Mouse (Mus musculus) heart, adult 2 months (tissue): ENCODE data around the gene Cacna1e. TPM values are rescaled to one million over a fixed set of nuclear protein-coding genes. Genes with fewer than 3 reads are reported as not detected.

ENCODE experiments used
- DNase-seq, 2 experiments: peaks; one replicate each; pipeline ENCODE4 v3.0.0; 2021
- H3K27ac ChIP-seq: fragments of 200-600 bp; 2 replicates; pipeline ENCODE4 v1.8.1; 2022
- H3K27me3 ChIP-seq: fragments of 200-500 bp; 2 replicates; pipeline ENCODE4 v1.6.1; 2012; ENCODE audit warnings: mild to moderate bottlenecking, low read length, inconsistent platforms, mixed read lengths; ENCODE audit not compliant: control insufficient read depth, insufficient read depth
- H3K36me3 ChIP-seq: fragments of 200-500 bp; 2 replicates; pipeline ENCODE4 v1.6.1; 2012; ENCODE audit warnings: low read length, inconsistent platforms; ENCODE audit not compliant: control insufficient read depth, insufficient read depth
- H3K4me1 ChIP-seq: fragments of 200-500 bp; 2 replicates; pipeline ENCODE4 v1.6.1; 2011; ENCODE audit warnings: low read length; ENCODE audit not compliant: control insufficient read depth, insufficient read depth
- H3K4me3 ChIP-seq: fragments of 200-600 bp; 2 replicates; pipeline ENCODE4 v1.8.1; 2022
- H3K79me2 ChIP-seq: fragments of 200-500 bp; replicated peaks from 2 replicates; pipeline ENCODE4 v1.6.1; 2012; ENCODE audit warnings: mild to moderate bottlenecking, inconsistent platforms, low read length, moderate library complexity, mixed read lengths; ENCODE audit not compliant: control insufficient read depth, insufficient read depth
- H3K9ac ChIP-seq: fragments of 200-500 bp; 2 replicates; pipeline ENCODE4 v1.6.1; 2012; ENCODE audit warnings: low read depth, mild to moderate bottlenecking, control low read depth, inconsistent platforms, low read length, mixed read lengths
- CTCF ChIP-seq: fragments of 200-600 bp; IDR thresholded peaks from 2 replicates; pipeline ENCODE4 v1.8.1; 2022; ENCODE audit warnings: antibody characterized with exemption, mild to moderate bottlenecking, moderate library complexity
- EP300 ChIP-seq: fragments of 200-500 bp; IDR thresholded peaks from 2 replicates; pipeline ENCODE4 v1.6.1; 2011; ENCODE audit warnings: low read depth, low read length, control low read depth; ENCODE audit not compliant: insufficient read depth
- POLR2A ChIP-seq: fragments of 200-500 bp; IDR thresholded peaks from 2 replicates; pipeline ENCODE4 v1.6.1; 2011; ENCODE audit warnings: mild to moderate bottlenecking, low read depth, low read length, control low read depth; ENCODE audit not compliant: insufficient read depth
- WGBS: fragments of 180-500 bp; shearing (Covaris S2); methylation state at CpG from one replicate; pipeline ENCODE4 v1.1.7; 2018; 5-methylcytosine and 5-hydroxymethylcytosine counted together
- intact Hi-C: fragments of 180-260 bp; cut with DNase I; formaldehyde crosslinking; loops from one replicate; pipeline ENCODE4 v1.15.1; 2025
- polyA plus RNA-seq: library from polyadenylated mRNA; depleted of rRNA; stranded (reverse); fragments of >200 nt; gene quantifications from 2 replicates; pipeline ENCODE4 v1.2.3, GENCODE M21; 2012
- total RNA-seq, 2 experiments: library from RNA; stranded (reverse); gene quantifications; 2 replicates each; pipeline ENCODE4 v1.2.3; 2021

Gene Cacna1e
- total and polyA plus RNA-seq, 3 experiments: 0.08 to 0.14 (median 0.09) TPM

- no peak overlapping the region for H3K4me3 ChIP-seq
- no peaks in the 10 kb centered on the region for H3K27me3 ChIP-seq
- no peak overlapping the region for H3K9ac ChIP-seq
- DNase-seq: no peak
- no peaks in the 10 kb centered on the region for H3K4me1 ChIP-seq
- no peaks in the 10 kb centered on the region for H3K36me3 ChIP-seq
- no peak for TF ChIP-seq CTCF
- TF ChIP-seq EP300: no peak
- H3K79me2 ChIP-seq: no peaks in the 10 kb centered on the region
- WGBS: 71% methylated on average over 2 of the region's 2 CpGs
- no peak overlapping the region for H3K27ac ChIP-seq
- intact Hi-C loops: no loop called here
Measured at GRCm38 (mm10) chr1:154579929-154580328, 304.4 kb downstream of the Cacna1e start.

- TF ChIP-seq EP300 (no peak), CTCF (no peak), POLR2A (no peak)
- no peak for DNase-seq
- H3K4me3 ChIP-seq: no peak overlapping the region
- intact Hi-C loops: no loop called here
- no peaks in the 10 kb centered on the region for H3K27me3 ChIP-seq
- H3K9ac ChIP-seq: no peak overlapping the region
- H3K36me3 ChIP-seq: no peaks in the 10 kb centered on the region
- H3K79me2 ChIP-seq: no peaks in the 10 kb centered on the region
- no peak overlapping the region for H3K27ac ChIP-seq
- no peaks in the 10 kb centered on the region for H3K4me1 ChIP-seq
- 65% methylated on average over 4 of the region's 4 CpGs for WGBS
Measured at GRCm38 (mm10) chr1:154578748-154579147, 305.6 kb downstream of the Cacna1e start.

- intact Hi-C loops: no loop called here
- H3K27ac ChIP-seq: no peak overlapping the region
- H3K79me2 ChIP-seq: no peaks in the 10 kb centered on the region
- no peak for TF ChIP-seq CTCF
- no peak for TF ChIP-seq EP300
- no peak for TF ChIP-seq POLR2A
- no peak overlapping the region for H3K4me3 ChIP-seq
- DNase-seq: no peak
- WGBS: 75% methylated on average over 2 of the region's 2 CpGs
- no peaks in the 10 kb centered on the region for H3K36me3 ChIP-seq
- H3K27me3 ChIP-seq: no peaks in the 10 kb centered on the region
- no peak overlapping the region for H3K9ac ChIP-seq
- H3K4me1 ChIP-seq: no peaks in the 10 kb centered on the region
Measured at GRCm38 (mm10) chr1:154576418-154576817, 307.9 kb downstream of the Cacna1e start.

DNA sequence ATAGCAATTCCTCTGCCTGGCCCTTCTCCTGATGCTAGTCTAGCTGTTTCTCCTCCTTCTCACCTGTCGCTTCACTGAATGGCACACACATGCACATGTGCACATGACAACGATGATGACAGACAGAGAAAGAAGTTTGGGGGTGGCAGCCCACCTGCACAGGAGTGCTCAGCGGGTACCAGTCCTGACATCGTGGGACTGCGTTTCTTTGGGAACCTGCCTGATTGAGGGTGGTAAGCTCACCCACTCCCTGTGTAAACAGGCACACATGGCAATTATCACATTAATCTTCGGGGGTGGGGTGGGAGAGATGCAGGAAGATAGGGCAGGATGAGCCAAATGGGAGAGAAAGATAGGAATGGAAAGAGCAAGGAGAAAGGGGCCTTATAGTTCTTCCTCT, 318.3 kb downstream of the Cacna1e start:
- H3K9ac ChIP-seq: no peak overlapping the region
- H3K36me3 ChIP-seq: no peaks in the 10 kb centered on the region
- intact Hi-C loops: no loop called here
- H3K79me2 ChIP-seq: no peaks in the 10 kb centered on the region
- no peak overlapping the region for H3K27ac ChIP-seq
- H3K4me1 ChIP-seq: no peaks in the 10 kb centered on the region
- no peaks in the 10 kb centered on the region for H3K27me3 ChIP-seq
- DNase-seq: no peak
- WGBS: 69% methylated on average over 6 of the region's 6 CpGs
- no peak overlapping the region for H3K4me3 ChIP-seq
- TF ChIP-seq POLR2A: no peak
- TF ChIP-seq CTCF: no peak

DNA sequence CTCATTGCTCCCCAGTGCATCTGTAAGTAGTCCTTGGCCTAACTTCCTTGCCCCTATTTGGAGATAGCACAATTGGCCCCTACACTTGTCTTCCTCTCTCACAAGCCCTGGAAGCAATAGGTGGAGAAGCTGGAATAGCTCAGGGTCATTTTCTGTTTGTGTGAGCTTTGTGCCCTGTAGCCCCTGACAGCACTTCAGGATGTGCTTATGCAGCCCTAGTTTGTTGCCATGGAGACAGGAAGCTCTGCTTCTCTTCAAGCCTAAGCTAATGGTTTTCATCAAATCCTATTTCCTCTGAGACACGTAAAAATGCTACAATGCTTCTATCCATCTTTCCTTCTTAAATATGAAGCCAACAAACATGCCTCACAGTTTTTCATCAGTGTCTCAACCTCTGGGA, 328.5 kb downstream of the Cacna1e start:
- TF ChIP-seq POLR2A: no peak
- Histone ChIP-seq H3K27ac (no peak overlapping the region), H3K9ac (no peak overlapping the region), H3K4me1 (no peaks in the 10 kb centered on the region), H3K36me3 (no peaks in the 10 kb centered on the region), H3K79me2 (no peaks in the 10 kb centered on the region), H3K27me3 (no peaks in the 10 kb centered on the region), H3K4me3 (no peak overlapping the region)
- WGBS: 24% methylated on average over 1 of the region's 1 CpGs
- DNase-seq: no peak
- intact Hi-C loops: no loop called here

- H3K4me3 ChIP-seq: no peak overlapping the region
- no peaks in the 10 kb centered on the region for H3K4me1 ChIP-seq
- no peak for TF ChIP-seq EP300
- no peak for TF ChIP-seq POLR2A
- no peak for TF ChIP-seq CTCF
- no peak overlapping the region for H3K27ac ChIP-seq
- WGBS: 72% methylated on average over 1 of the region's 1 CpGs
- no peaks in the 10 kb centered on the region for H3K27me3 ChIP-seq
- intact Hi-C loops: no loop called here
- H3K79me2 ChIP-seq: no peaks in the 10 kb centered on the region
- no peaks in the 10 kb centered on the region for H3K36me3 ChIP-seq
- no peak for DNase-seq
- H3K9ac ChIP-seq: no peak overlapping the region
Measured at GRCm38 (mm10) chr1:154553132-154553531, 331.2 kb downstream of the Cacna1e start.

DNA sequence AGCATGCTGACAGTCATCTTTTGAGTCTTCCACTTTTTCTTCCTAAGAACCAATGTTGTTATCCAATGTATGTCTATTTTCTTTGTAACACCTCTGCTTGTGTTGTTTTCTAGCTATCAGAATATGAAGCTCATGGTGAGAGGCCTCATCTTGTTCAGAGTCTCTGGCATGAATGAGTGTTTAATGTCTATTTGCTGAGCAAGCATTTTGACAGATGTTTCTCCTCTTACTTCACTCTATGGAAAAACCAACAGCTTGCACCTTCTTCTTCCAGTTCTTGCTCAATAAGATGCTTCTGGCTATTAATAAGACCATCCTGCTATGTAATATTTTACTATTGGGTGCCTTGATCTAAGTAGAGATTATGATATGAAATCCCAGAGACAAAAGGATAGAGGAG, 346.9 kb downstream of the Cacna1e start:
- H3K9ac ChIP-seq: no peak overlapping the region
- TF ChIP-seq CTCF (no peak), EP300 (no peak), POLR2A (no peak)
- H3K27ac ChIP-seq: no peak overlapping the region
- H3K4me1 ChIP-seq: no peaks in the 10 kb centered on the region
- no peaks in the 10 kb centered on the region for H3K36me3 ChIP-seq
- H3K4me3 ChIP-seq: no peak overlapping the region
- no peaks in the 10 kb centered on the region for H3K27me3 ChIP-seq
- no peaks in the 10 kb centered on the region for H3K79me2 ChIP-seq
- no peak for DNase-seq
- intact Hi-C loops: no loop called here
